Mouse (Mus musculus): ENCODE data around the gene Tgfb3.

Tgfb3 gene

DNA sequence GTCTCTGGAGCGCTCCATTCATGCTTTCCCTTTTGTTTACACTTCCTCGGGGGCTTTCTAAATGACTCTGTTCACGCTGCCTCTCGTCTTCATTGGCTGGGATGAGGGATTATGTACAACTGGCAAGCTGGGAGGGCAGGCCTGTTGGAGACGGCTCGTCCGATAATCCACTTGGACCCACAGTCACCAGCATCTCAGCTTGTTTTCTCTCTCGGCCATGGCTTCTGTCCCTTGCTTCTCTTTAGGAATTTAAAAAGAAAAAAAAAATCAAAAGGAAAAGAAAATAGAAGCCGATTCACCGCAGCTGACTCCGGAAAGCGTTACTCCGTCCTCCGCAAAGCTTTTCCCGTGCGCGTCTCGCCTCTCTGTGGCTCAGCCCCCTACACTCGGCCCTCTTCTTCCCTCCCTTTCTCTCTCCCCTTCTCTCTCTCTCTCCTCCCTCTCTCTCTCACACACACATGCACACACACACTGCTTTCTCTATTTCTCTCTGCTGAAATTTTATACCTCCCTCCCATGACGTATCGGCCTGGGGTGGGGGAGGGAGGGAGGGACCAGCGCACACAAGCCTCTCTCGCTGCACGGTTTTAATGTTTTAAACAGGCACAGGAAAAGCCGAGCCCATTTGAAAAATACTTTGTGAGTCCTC lies at the start of gene Tgfb3:
Gene Tgfb3 (minus strand): TSS at position 489 of the 649 bp plus-strand sequence.
- DNase-seq (ENCODE audit: low read depth, low spot score), result peak; percentile 62

DNA sequence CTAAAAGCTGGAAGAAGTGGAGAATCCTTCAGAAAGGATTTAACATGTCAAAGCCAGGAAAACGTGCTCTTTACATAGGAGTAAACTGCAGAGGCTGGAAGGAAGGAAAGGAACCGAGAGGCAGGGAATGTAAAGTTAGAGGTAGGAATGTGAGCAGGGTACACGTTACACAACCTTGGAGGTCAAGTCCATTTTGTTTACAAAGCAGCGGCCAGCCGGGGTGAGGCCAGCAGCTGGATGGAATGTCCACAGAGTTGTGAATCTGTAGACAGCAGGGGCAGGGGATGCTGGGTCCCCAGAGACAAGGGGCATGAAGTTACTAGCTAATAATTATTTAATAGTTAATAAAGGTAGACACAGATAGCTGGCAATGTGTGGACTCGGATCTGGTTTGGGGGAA lies 49.3 kb upstream of the Tgfb3 start:
- DNase-seq (ENCODE audit: low read depth, low spot score), result no peak

DNA sequence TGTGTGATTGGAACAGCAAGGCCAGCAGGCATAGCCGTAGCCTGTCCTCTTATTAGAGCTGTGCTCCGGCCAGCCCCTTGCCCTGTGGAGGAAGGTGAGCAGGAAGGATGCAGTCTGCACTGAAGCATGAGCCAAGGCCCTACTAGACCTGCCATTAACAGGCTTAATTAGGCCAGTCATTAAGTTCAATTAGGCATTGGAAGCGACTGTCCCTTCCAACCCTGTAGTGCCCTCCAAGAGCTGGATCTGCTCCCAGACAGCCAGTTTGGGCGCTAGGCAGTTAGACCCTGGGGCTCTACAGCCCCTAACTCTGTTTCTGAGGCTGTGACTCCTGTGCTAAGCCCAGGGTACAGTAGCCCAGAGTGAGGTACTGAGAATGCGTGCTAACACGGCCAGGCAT lies 45.2 kb upstream of the Tgfb3 start:
- DNase-seq (ENCODE audit: low read depth, low spot score), result no peak

DNA sequence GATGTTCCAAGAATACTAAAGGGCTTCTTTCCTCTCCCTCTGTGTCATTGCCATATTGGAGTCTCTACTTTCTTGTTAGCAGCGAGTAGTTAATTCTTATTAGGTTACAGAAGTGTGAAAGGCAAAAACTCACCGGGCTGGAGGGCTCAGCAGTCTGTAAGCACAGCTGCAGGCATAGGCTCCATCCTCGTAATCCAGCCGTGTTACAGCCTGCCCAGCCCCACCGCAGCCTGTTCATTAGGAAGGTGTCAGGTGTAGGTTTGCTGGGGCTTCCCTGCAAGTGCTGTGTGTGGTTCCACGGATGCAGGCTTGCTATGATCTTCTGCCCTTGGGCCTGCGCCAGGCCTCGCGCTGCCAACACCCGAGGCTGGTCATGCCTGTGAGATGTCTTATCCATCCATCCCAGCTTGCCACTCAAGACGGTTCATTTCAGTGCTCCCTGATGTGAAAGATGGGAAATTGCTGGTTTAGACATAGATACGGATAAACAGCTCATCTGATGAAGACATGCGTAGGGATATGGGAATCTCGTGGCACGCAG lies 37.5 kb upstream of the Tgfb3 start:
- no peak for DNase-seq (ENCODE audit: low read depth, low spot score)

DNA sequence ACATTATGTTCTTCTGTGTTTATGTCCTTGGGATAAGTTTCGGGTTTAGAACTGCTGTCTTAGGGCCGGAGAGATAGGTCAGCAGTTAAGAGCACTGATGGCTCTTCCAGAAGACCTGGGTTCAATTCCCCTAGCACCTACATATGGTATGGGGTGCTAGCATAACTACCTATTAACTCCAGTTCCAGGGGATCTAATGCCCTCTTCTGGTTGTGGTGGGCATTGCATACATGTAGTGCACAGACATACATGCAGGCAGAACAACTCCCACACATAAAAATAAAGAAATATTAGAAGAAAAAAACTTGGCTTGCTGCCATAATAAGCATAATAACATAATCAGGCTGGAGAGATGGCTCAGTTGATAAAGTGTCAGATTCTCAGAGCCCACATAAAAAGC lies 31.8 kb upstream of the Tgfb3 start:
- DNase-seq (ENCODE audit: low read depth, low spot score), result no peak

DNA sequence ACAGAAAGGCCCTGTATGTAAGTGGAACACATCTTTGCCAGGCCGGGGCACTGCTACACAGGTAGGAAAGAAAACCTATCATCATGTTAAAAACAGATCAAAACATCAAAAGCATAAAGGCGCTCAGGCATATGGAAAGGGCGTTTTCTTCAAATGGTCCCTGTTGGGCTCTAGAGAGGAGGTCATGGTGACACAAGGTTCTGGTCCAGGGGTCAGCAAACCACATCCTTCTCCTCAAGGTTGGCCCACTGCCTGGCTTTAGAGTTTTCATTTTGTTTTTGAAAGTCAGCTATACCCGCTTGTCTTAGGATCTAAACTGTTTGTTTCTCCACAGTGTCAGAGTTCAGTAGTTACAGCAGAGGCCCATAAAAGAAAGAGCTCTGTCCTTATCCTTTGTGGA lies 30.7 kb upstream of the Tgfb3 start:
- DNase-seq (ENCODE audit: low read depth, low spot score), result no peak

DNA sequence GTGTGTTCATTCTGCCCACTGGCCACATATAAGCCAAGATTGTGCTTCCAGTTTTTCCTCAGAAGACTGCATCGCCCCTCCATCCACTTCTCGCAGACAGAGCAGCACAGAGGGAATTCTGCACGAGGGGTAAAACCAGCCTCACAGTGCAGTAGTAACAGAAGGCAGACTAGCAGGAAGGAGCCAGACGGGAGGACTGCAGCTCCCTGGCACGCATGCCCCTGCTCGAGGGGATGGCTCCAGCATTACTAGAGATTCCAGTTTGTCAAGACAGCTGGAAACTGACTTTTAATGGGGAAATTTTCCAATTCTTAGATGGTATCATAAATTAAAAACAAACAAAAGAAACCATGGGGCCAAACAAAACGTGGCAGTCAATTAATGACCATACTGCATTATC lies 28.8 kb upstream of the Tgfb3 start:
- no peak for DNase-seq (ENCODE audit: low read depth, low spot score)

DNA sequence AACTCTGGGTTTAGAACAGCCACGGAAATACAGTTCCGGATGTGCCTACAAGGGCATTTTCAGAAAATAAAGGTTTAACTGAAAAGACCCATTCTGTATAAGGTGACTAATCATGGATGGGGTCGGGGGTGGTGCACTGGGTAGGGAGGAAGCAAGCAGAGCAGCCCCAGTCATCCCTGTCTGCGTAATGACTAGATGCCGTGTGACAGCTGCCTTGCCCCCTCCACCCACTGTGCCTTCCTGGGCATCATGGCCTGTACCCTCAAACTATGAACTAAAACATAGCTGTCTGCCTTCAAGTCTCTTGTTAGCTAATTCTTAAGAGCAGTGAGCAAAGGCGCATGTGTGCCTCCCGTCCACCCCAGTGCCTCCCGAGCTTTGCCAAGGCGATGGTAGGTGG lies 27.2 kb upstream of the Tgfb3 start:
- DNase-seq (ENCODE audit: low read depth, low spot score), result no peak

DNA sequence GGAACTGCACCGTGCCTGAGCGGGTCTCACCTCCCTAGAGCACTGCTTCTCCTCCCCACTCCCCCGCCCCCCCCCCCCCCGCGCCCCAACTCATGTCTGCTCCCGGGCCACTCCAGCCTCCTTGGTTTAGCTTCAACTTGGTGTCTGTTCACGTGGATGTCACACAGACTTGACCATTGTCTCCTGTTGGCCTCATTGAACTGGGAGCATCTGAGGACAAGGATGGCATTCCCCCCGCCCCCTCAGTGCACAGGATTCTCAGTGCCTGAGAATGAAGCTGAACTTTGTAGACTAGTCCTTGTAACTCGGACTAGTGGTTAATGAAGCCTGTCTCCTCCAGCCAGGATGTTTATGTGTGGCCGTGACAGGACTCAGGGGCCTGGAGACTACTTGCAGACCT lies 26.7 kb upstream of the Tgfb3 start:
- DNase-seq (ENCODE audit: low read depth, low spot score), result no peak

DNA sequence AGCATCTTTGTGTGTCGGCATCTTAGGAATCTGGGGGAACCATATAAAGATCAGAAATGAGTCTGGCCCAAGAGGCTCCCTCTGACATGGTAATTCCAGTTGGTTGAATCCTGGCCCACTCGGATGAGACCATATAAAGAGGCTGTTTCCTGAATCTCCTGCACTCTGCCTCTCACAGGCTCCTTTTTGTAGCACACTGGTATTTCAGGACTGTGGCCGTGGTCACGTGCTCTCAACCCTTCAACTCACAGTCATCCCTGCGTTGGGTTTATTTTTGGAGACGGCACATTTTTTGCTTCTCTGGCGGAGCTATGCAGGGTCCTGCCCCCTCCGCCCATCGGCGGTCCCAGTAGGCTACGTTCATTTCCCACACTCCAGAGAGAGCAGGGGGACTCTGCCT lies 25.5 kb upstream of the Tgfb3 start:
- no peak for DNase-seq (ENCODE audit: low read depth, low spot score)

DNA sequence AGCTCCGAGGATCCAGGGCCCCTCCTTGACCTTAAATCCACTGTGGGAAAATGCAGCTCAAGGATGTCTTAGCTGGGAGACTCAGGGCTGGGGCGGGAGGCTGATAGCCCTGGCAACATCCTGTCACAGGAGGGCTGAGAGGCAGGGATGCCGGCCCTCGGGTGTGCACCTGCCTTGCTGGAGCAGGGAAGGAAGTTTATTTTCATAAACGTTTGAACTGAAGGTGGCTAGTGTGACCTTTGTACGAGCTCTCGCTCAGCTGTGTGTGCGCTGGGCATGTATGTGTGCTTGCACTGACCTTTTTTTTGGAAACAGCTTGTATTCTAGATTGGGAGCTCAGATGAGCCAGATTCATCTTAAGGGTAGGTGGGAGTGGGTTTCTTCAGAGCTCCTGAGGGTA lies 25.0 kb upstream of the Tgfb3 start:
- DNase-seq (ENCODE audit: low read depth, low spot score), result no peak

DNA sequence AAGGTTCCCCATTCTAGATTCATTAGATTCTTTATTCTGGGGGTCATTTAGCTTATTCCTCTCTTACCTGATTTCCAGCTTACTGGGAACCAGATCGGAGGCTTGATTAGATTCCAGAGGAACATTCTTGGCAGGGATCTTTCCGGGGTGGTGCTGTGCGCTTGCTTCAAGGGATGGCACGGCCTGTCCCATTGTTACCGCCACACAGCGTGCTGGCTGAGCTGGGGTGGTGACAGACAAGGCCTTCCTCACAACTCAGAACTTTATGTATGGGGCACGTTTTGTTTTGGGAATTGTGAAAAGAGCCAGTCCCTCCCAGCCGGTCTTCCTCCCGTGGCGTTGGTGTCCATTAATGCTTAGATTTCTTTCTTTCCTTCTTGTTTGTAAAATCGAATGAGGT lies 24.6 kb upstream of the Tgfb3 start:
- no peak for DNase-seq (ENCODE audit: low read depth, low spot score)

DNA sequence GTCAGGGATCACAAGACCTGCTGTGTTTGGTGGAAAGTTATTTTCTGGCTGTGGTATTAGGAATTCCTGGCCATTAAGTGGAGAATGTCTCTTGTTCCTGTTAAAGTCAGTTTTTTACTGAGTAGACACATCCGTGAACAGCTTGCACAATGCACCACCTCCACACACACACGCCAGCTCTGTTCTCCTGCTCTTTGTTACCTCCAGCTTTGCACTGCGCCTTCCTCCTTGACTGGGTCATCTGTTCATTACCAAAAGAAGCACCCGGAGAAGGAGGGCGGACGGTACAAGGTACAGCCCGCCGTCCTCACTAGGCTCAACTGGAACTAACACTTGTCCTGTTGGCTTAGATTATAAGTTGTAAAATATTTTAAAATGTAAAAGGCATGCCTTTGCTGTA lies 23.8 kb upstream of the Tgfb3 start:
- DNase-seq (ENCODE audit: low read depth, low spot score), result no peak

DNA sequence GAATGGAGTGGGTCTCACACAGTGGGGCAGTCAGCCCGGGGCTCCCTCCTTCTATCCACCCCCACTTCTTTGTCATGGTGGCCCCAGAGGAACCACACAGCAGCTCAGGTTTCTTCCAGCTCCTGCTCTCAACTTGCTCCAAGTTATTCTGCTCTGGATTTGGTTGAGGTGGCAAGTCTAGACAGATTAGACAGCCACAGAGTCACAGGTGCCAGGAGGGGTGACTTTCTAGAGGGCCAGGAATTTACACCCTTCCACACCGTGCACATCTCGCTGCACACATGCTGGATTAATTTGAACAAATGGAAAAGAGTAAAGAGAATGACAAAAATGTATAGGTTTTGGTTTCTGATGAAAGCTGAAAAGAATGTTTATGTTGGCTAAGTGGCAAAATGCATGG lies 21.9 kb upstream of the Tgfb3 start:
- no peak for DNase-seq (ENCODE audit: low read depth, low spot score)

DNA sequence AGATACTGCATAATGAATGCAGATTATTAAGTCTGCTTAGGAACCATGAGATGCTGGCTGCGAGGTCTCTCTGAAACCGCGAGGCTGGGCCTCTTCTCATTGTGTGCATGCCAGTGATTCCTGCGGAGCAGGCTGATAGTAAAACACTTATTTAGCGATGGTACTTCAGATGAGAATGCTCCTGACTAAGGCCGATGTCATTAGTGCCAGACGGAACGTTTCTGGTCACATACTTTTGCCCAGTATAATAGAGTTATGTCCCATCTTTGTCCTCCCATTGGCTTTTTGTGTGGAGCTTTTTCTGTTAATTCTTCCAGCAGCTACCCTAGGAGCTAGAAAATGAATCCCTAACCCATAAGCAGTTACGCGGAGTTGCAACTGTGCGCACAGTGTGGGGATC lies 18.9 kb upstream of the Tgfb3 start:
- DNase-seq (ENCODE audit: low read depth, low spot score), result no peak

DNA sequence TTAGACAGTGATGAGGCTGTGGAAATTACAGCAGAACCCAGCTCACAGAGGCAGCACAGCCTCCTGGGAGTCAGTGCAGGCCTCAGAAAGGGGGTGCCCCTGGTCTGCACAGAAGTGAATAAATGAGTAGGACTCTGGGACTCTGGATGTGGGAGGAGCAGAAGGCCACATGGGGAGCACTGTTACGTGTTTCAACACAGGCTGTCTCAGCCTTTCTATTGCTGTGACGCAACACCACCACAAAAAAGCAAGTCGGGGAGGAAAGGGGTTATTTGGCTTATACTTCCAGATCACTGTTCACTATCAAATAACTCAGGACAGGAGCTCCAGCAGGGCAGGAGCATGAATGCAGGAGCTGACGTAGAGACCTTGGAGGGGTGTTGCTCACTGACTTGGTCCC lies 17.0 kb upstream of the Tgfb3 start:
- DNase-seq (ENCODE audit: low read depth, low spot score), result no peak

DNA sequence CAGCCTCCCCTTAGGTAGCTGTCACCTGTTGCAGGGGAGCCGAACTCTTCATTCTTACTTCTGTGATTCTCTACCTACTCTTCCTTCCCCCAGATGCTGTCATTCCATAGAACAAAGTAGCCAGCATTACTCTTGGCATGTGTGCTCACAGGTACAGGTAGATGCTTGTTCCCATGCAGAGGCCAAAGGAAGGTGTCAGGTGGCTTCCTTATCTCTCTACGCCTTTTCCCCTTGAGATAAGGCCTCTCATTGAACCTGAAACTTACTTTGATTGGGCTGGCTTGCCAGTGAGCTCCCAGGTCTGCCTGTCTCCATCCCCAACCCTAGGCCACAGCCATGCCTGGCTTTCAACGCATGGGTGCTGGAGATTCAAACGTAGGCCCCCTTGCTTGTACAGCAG lies 15.2 kb upstream of the Tgfb3 start:
- no peak for DNase-seq (ENCODE audit: low read depth, low spot score)

DNA sequence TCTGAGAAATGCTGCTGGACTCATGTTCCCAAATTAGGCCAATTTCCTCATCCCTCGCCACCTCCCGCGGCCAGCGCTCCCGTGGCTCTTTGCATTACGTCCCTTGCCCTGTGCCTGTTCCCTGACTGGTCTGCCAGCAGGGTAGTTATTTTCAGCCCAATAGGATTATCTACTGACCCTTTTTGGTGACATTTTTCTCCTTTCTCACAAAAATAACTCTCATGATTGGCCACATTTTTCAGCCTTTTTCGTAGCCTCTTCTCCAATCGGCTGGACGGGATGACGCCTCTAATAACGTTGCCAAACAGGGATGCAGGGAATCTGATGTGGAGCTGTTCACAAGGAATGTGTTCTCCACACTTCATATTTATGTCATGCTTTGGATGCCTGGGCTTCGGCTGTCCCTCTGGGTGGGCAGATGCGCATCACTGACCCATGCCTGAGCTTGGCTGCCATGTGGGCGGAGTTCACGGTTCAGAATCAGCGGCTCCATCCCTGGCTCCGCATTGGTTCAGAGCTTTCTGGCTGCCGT lies 12.8 kb upstream of the Tgfb3 start:
- no peak for DNase-seq (ENCODE audit: low read depth, low spot score)

DNA sequence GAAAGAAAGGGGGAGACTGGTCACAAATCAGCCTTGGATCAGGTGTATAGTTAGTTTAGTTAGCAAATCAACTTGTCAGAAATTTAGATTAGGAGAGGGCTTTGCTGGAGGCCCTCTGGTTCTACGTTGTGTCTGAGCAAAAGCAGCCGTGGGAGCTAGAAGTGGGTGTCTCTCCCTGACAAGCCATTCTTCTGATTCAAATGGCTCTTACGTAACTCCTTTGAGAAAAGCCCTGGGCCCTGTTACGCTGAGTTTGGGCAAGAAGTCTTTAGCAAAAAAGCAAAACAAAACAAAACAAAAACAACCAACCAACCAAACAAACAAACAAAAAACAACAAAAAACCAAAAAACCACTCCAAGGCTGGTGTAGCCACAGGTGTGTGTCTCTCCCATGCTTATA lies 11.9 kb upstream of the Tgfb3 start:
- DNase-seq (ENCODE audit: low read depth, low spot score), result no peak

DNA sequence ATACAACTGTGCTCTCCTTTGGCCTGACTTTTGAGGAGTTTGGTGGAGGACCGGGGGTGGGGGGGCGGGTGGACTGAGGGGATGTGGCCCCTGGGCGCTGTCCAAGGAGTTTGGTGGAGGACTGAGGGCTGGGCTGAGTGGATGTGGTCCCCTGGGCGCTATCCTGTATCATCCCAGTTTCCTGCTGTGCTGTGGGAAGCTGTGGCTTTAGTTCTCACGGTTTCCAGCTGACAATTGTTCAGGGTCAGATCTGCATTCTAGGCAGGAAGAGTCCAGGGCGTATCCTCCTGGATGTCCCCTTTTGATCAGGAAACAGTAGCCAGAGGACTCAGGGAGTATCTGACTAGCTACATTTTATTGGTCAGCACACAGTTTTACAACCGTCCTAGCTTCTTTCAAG lies 9.2 kb upstream of the Tgfb3 start:
- no peak for DNase-seq (ENCODE audit: low read depth, low spot score)

DNA sequence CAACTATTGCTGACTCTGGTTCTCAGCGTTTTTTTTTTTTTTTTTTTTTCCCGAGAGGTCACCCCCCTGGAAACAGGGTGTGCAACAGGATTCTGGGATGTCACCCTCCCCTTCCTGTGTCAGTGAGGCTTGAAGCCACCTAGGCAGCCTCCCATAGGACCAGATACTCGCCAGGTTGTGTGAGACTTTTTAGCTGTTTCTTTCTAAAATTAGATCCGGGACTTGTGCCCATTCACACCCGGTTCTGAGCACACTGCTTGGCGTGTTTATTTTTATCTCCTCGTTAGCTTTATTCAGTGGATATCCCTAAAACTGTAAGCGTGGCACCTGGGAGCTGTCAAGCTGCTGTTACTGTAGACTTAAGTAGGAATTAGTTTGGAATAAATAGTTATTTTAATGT lies 7.7 kb upstream of the Tgfb3 start:
- DNase-seq (ENCODE audit: low read depth, low spot score), result no peak

DNA sequence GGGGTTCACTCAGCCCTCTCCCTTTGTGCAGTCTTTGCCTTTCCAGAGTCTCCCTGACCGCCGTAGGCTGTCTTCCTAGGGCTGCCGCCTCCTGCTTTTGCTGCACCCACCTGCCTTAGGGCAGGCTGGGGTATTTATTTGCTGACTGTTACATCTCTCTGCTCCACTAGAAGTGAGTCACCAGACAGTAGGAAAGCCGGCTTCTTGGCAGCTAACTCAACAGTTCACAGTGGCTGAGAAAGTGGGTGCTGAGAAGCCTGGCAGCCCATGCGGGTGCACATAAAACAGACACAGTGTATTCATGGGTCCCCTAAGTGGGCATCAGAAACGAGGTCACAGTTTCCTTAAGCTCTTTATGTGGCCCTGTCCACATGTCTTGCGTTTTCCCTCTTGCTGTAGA lies 7.0 kb upstream of the Tgfb3 start:
- no peak for DNase-seq (ENCODE audit: low read depth, low spot score)

DNA sequence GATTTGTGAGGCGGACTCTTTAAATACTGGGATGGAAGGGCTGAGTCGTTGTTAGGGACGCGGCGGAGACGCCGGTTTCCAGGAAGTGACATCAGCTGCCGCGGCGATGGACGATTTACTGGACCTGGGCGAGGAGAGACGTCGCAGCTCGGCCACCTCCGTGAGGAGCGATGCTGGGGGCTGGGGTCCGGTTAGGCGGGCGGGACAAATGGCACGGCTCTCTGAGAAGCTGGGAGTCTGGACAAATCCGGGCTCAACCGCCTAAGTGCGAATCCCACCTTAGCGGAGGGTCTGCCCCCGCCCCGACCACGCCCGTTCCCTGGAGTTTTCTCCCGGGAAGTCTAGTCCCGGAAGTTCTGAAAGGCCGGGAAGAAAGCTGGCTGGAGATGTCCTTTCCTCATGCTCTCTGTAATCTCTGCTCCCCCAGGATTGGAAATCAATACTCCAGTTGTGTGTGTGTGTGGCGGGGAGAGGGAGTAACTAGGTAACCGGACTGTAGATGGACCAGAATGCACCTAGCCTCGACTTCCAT lies 3.7 kb upstream of the Tgfb3 start, which contains the start of gene Ift43:
Gene Ift43 (plus strand): TSS at position 61 of the 532 bp plus-strand sequence.
- peak; percentile 76 for DNase-seq (ENCODE audit: low read depth, low spot score)
